Mouse (Mus musculus): ENCODE results near the gene Pak3. TPM values are rescaled to one million over a fixed set of nuclear protein-coding genes. Genes with fewer than 3 reads are reported as not detected.

Pak3 gene
- polyA plus RNA-seq, 1 experiment from 2014 or later, result 27.4 TPM

- Histone ChIP-seq H3K27me3 (ENCODE audit: control insufficient read depth, insufficient read depth, low read length) (no peaks in the 10 kb centered on the region), H3K36me3 (replicated peaks; ENCODE audit: control insufficient read depth, insufficient read depth, low read depth, low read length) (no peaks in the 10 kb centered on the region), H3K9ac (replicated peaks; ENCODE audit: low read length) (no peak overlapping the region), H3K4me1 (ENCODE audit: control insufficient read depth, insufficient read depth, low read length) (no peaks in the 10 kb centered on the region), H3K9me3 (replicated peaks; ENCODE audit: control insufficient read depth, low read length) (no peaks in the 10 kb centered on the region), H3K27ac (replicated peaks; ENCODE audit: low read depth, low read length) (no peak overlapping the region), H3K4me2 (ENCODE audit: low read depth, low read length) (no peak overlapping the region), H3K4me3 (ENCODE audit: low read depth, low read length) (no peak overlapping the region)
- DNase-seq (ENCODE audit: low spot score) (no peak), ATAC-seq (replicated peaks; ENCODE audit: insufficient number of reproducible peaks, low FRiP score, low TSS enrichment, low read depth) (no peak)
- WGBS, result 95% methylated on average over 2 of the region's 2 CpGs
These were observed 300.6 kb downstream of the Pak3 start for GRCm38 (mm10) chrX:143818961-143819360.

- Histone ChIP-seq H3K9me3 (replicated peaks; ENCODE audit: control insufficient read depth, low read length) (no peaks in the 10 kb centered on the region), H3K27ac (replicated peaks; ENCODE audit: low read depth, low read length) (no peak overlapping the region), H3K36me3 (replicated peaks; ENCODE audit: control insufficient read depth, insufficient read depth, low read depth, low read length) (no peaks in the 10 kb centered on the region), H3K27me3 (ENCODE audit: control insufficient read depth, insufficient read depth, low read length) (no peaks in the 10 kb centered on the region), H3K4me3 (ENCODE audit: low read depth, low read length) (peak overlapping the region; percentile 38), H3K4me2 (ENCODE audit: low read depth, low read length) (peak overlapping the region; percentile 33), H3K9ac (replicated peaks; ENCODE audit: low read length) (peak overlapping the region; percentile 51), H3K4me1 (ENCODE audit: control insufficient read depth, insufficient read depth, low read length) (no peaks in the 10 kb centered on the region)
- no peak for ATAC-seq (replicated peaks; ENCODE audit: insufficient number of reproducible peaks, low FRiP score, low TSS enrichment, low read depth)
- 51% methylated on average over 4 of the region's 4 CpGs for WGBS
- no peak for DNase-seq (ENCODE audit: low spot score)
These were observed 308.1 kb downstream of the Pak3 start for GRCm38 (mm10) chrX:143826521-143826920.

- 0 out of 2 replicates have a peak, but pooled peaks have one; percentile 76 for ATAC-seq (replicated peaks; ENCODE audit: insufficient number of reproducible peaks, low FRiP score, low TSS enrichment, low read depth)
- no peaks in the 10 kb centered on the region for H3K27me3 ChIP-seq (ENCODE audit: control insufficient read depth, insufficient read depth, low read length)
These were observed 308.8 kb downstream of the Pak3 start, which contains the start of gene Capn6 for GRCm38 (mm10) chrX:143827212-143827611. Gene Capn6, minus strand, starts transcription at chrX:143827414.

DNA sequence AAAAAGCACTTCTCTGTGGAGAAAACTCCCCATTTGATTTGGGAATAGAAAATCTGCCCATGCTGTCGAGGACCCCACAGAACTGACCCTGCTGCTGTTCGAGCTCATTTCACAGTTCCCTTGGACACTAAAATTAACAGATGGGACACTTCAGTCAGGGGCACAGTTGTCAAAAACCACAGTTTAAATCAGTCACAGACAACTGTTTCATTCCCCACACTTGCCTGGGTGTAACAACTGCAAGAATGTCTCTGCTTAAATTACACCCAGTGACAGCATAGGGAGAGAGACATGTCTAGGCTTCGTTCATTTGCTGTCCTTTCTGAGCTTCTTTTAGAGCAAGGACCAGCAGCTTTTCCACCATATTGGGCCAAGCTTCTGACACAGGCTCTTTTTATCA lies 328.2 kb downstream of the Pak3 start:
- Histone ChIP-seq H3K4me2 (ENCODE audit: low read depth, low read length) (no peak overlapping the region), H3K4me1 (ENCODE audit: control insufficient read depth, insufficient read depth, low read length) (no peaks in the 10 kb centered on the region), H3K36me3 (replicated peaks; ENCODE audit: control insufficient read depth, insufficient read depth, low read depth, low read length) (no peaks in the 10 kb centered on the region), H3K27ac (replicated peaks; ENCODE audit: low read depth, low read length) (no peak overlapping the region), H3K4me3 (ENCODE audit: low read depth, low read length) (no peak overlapping the region), H3K9me3 (replicated peaks; ENCODE audit: control insufficient read depth, low read length) (no peaks in the 10 kb centered on the region), H3K27me3 (ENCODE audit: control insufficient read depth, insufficient read depth, low read length) (no peaks in the 10 kb centered on the region), H3K9ac (replicated peaks; ENCODE audit: low read length) (no peak overlapping the region)
- WGBS, result 91% methylated on average over 3 of the region's 3 CpGs
- no peak for DNase-seq (ENCODE audit: low spot score)
- no peak for ATAC-seq (replicated peaks; ENCODE audit: insufficient number of reproducible peaks, low FRiP score, low TSS enrichment, low read depth)

More at GRCm38 (mm10) chrX:143827212-143827611, 308.8 kb downstream of the Pak3 start, which contains the start of gene Capn6:
- no peak within 1 kb of the TSS for H3K27ac ChIP-seq (replicated peaks; ENCODE audit: low read depth, low read length)
- H3K4me3 ChIP-seq (ENCODE audit: low read depth, low read length), result peak within 1 kb of the TSS; percentile 38
- peak within 1 kb of the TSS; percentile 51 for H3K9ac ChIP-seq (replicated peaks; ENCODE audit: low read length)
- no peaks in the 10 kb centered on the region for H3K36me3 ChIP-seq (replicated peaks; ENCODE audit: control insufficient read depth, insufficient read depth, low read depth, low read length)
- no peaks in the 10 kb centered on the region for H3K9me3 ChIP-seq (replicated peaks; ENCODE audit: control insufficient read depth, low read length)
- DNase-seq (ENCODE audit: low spot score), result peak; percentile 80
- H3K4me1 ChIP-seq (ENCODE audit: control insufficient read depth, insufficient read depth, low read length), result no peaks in the 10 kb centered on the region
- H3K4me2 ChIP-seq (ENCODE audit: low read depth, low read length), result peak within 1 kb of the TSS; percentile 33
- WGBS, result 35% methylated on average over 4 of the region's 4 CpGs

Small RNAs within 50 kb of the gene (microRNA-seq; reads per million reads assigned to microRNA genes)
- 1.9 reads per million for gene Gm47298 (ENCODE audit: borderline number of aligned reads)

Other genes with a start within 250 kb of the Pak3 start
- gene Chrdl1, start 124.3 kb upstream of the Pak3 start, polyA plus RNA-seq (2014; fragmentation: Nextera tagmentation; extraction: Ambion mirVana), result 7.8 and 8.6 TPM in 2 replicates